Mouse (Mus musculus): Measurements from ENCODE around the gene Il13.

DNA sequence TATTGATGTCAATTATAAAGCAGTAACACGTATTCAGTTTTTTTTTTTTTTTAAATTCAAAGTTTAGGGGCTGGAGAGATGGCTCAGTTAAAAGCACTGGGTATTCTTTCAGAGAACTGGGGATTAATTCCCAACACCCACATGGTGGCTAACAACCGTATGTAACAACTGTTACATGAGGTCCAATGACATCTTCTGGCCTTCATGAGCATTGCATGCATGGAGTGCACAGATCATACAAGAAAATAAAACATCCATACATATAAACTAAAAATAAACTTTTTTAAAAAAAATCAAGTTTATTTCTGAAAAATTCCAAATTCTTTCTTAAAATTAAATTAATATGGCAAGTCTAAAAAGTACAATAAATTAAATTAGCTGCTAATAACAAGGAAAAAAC is 47.2 kb upstream of the Il13 start:
- no peak for TF ChIP-seq MYC (IDR thresholded peaks at IDR 0.05; ENCODE audit: low read depth, low read length)
- TF ChIP-seq CTCF (conservative IDR thresholded peaks at IDR 0.05 in 1 of 2, IDR thresholded peaks at IDR 0.05 in 1 of 2; ENCODE audit: low read depth in 2 of 2, low read length in 2 of 2) = peak in 1 of 2 experiments; percentile 48; a peak in 2 of 4 replicates
- no peak for TF ChIP-seq POLR2A (IDR thresholded peaks at IDR 0.05; ENCODE audit: low read depth, low read length)
- TF ChIP-seq POLR2AphosphoS2 (IDR thresholded peaks at IDR 0.05; ENCODE audit: low read depth, low read length) = no peak
